ENCODE assay signal across 27 mouse cellular contexts in the genomic region with DNA sequence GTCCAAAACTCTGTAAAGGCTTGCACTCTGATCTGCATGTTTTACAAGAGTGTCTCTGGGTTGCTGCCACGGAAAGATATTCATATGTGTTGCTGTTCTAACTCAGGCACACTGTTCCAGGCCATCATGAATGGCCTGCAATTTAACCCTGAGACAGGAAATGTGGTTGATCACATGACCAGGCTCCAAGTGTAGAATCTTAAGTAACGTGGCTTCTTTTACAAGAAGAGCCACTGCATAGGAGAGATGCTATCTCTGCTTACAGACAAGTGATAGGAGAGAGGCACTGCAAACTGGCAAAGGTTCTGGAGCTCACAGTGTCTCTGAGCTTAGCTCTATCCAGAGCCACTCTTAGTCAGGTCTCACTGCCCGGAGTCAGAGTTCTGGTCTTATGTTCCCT. TPM values are rescaled to one million over a fixed set of nuclear protein-coding genes. Genes with fewer than 3 reads are reported as not detected.
DNase-seq lines count a peak whose midpoint lies in the region; ATAC-seq and TF ChIP-seq lines count a peak whose summit lies in the region.
"Had no signal": no experiment of that assay in that cellular context is flagged by ENCODE, and none has a peak within 500 bp of the region (broad histone marks: within the 10 kb centered on the region; RNA-seq: fewer than 3 reads in every experiment).

No protein-coding gene starts in this region.

- H3K36me3 ChIP-seq in MEL (ENCODE audit: control insufficient read depth in 1 of 2, insufficient read depth in 2 of 2, low read length in 2 of 2), result no peaks in the 10 kb centered on the region
- H3K36me3 ChIP-seq: embryonic facial prominence, embryonic 13.5 days; forebrain, embryonic 12.5 days; forebrain, embryonic 15.5 days; heart, embryonic 10.5 days; heart, embryonic 13.5 days; hindbrain, embryonic 12.5 days; hindbrain, embryonic 15.5 days had no signal

- H3K4me3 ChIP-seq in MEL (ENCODE audit: control insufficient read depth in 1 of 2, insufficient read depth in 1 of 2, low read depth in 2 of 2, low read length in 2 of 2), result no peak overlapping the region
- H3K4me3 ChIP-seq: embryonic facial prominence, embryonic 13.5 days; erythroblast, embryonic 14.5 days; forebrain, embryonic 12.5 days; forebrain, embryonic 15.5 days; heart, adult 2 months; heart, embryonic 10.5 days; heart, embryonic 13.5 days; hindbrain, embryonic 12.5 days; hindbrain, embryonic 15.5 days had no signal

- TF ChIP-seq RAD21 in MEL (IDR thresholded peaks at IDR 0.05; ENCODE audit: low read depth, low read length), result no peak

- no peak overlapping the region for H3K27ac ChIP-seq in MEL (ENCODE audit: control insufficient read depth, low read depth, low read length)
- H3K27ac ChIP-seq: embryonic facial prominence, embryonic 13.5 days; forebrain, embryonic 12.5 days; forebrain, embryonic 15.5 days; heart, adult 2 months; heart, embryonic 10.5 days; heart, embryonic 13.5 days; hindbrain, embryonic 12.5 days; hindbrain, embryonic 15.5 days had no signal

- intact Hi-C loops in heart, postnatal 10 days (cut with DNase I), result no loop called here

- no peak for TF ChIP-seq POLR2A in MEL (IDR thresholded peaks at IDR 0.05; ENCODE audit: control insufficient read depth in 1 of 2, insufficient read depth in 1 of 2, low read depth in 1 of 2, low read length in 2 of 2, poor library complexity in 1 of 2)

- H3K9me3 ChIP-seq in MEL (replicated peaks; ENCODE audit: insufficient read depth, low read length), result no peaks in the 10 kb centered on the region
- H3K9me3 ChIP-seq: embryonic facial prominence, embryonic 13.5 days; forebrain, embryonic 12.5 days; forebrain, embryonic 15.5 days; heart, embryonic 10.5 days; heart, embryonic 13.5 days; hindbrain, embryonic 12.5 days; hindbrain, embryonic 15.5 days had no signal

- no peak overlapping the region for H3K9ac ChIP-seq in MEL (ENCODE audit: control insufficient read depth, low read depth, low read length, poor library complexity, severe bottlenecking)
- H3K9ac ChIP-seq: embryonic facial prominence, embryonic 13.5 days; forebrain, embryonic 12.5 days; forebrain, embryonic 15.5 days; heart, embryonic 13.5 days; hindbrain, embryonic 12.5 days; hindbrain, embryonic 15.5 days had no signal

- H3K27me3 ChIP-seq in MEL (ENCODE audit: control insufficient read depth in 1 of 2, insufficient read depth in 2 of 2, low read length in 2 of 2), result 0 out of 4 replicates have a peak, but pooled peaks cover 0 to 1% of the 10 kb centered on the region in 2 experiments
- H3K27me3 ChIP-seq: embryonic facial prominence, embryonic 13.5 days; forebrain, embryonic 12.5 days; forebrain, embryonic 15.5 days; heart, embryonic 13.5 days; hindbrain, embryonic 12.5 days; hindbrain, embryonic 15.5 days; Patski had no signal

- peak; percentile 27 for DNase-seq in heart, adult 11 months
- DNase-seq in heart, postnatal 10 days, result no peak
- DNase-seq in 416B (ENCODE audit: low read depth) (peak; percentile 73), MEL (ENCODE audit: low read depth, low spot score) (no peak)
- no peak for DNase-seq in ovary, postnatal 36 days (ENCODE audit: low spot score)
- no peak for DNase-seq in embryo, embryonic 10 days (ENCODE audit: low spot score)
- DNase-seq in cerebellum, adult 8-10 months, result no peak
- DNase-seq: adrenal gland, adult 2 months; adrenal gland, postnatal 14 days; B cell, adult 2 months; cerebellum, adult 11-12 months; cerebellum, adult 9-10 months; cerebellum, postnatal 14 days; gastrocnemius, postnatal 25 days; heart, adult 2 months had no signal

- H3K4me1 ChIP-seq in MEL (ENCODE audit: control insufficient read depth in 1 of 2, insufficient read depth in 2 of 2, low read length in 2 of 2), result no peaks in the 10 kb centered on the region
- H3K4me1 ChIP-seq: heart, embryonic 10.5 days had no signal

- no peaks in the 10 kb centered on the region for H3K79me2 ChIP-seq in MEL (ENCODE audit: control insufficient read depth, insufficient read depth, low read length, poor library complexity)

- TF ChIP-seq EP300 in MEL (IDR thresholded peaks at IDR 0.05; ENCODE audit: low read depth in 1 of 2, low read length in 2 of 2), result no peak

- ATAC-seq in CD4-positive, CD25-positive, alpha-beta regulatory T cell, adult 4 months, result peak; percentile 61
- ATAC-seq: forebrain, embryonic 15.5 days; intestine, postnatal 0 days; Patski had no signal

- TF ChIP-seq CTCF in MEL (IDR thresholded peaks at IDR 0.05 in 2 of 3, conservative IDR thresholded peaks at IDR 0.05 in 1 of 3; ENCODE audit: control insufficient read depth in 1 of 3, insufficient read depth in 1 of 3, low read depth in 2 of 3, low read length in 3 of 3, poor library complexity in 1 of 3, severe bottlenecking in 1 of 3), result no peak

TF ChIP-seq in MEL, 35 proteins besides CTCF, POLR2A, EP300 and RAD21:
- TF ChIP-seq MXI1 (IDR thresholded peaks at IDR 0.05; ENCODE audit: low read depth, low read length) (no peak), USF2 (IDR thresholded peaks at IDR 0.05; ENCODE audit: borderline replicate concordance in 1 of 2, insufficient read depth in 1 of 2, low read depth in 1 of 2, low read length in 2 of 2) (0 out of 4 replicates have a peak, but pooled peaks of 1 of the 2 experiments have one; percentile 31), USF1 (IDR thresholded peaks at IDR 0.05; ENCODE audit: low read depth, low read length) (peak; percentile 74; the same call in 1 of the 2 replicates)

RNA-seq across cellular contexts. Expression of a gene that starts 44.3 kb away (rescaled TPM):
- total RNA-seq in heart, postnatal 10 days (2021), result 100 to 1,000 TPM; 867 to 929 TPM
- not detected for polyA plus RNA-seq in CD4-positive, CD25-positive, alpha-beta regulatory T cell, adult 4 months (2017; shearing (Covaris generic))
- not detected in 2 replicates for total RNA-seq in MEL (2012; rRNA removed)
- polyA plus RNA-seq in MEL (2012; ENCODE audit: insufficient read depth in 1 of 2, insufficient read length in 2 of 2, low read depth in 1 of 2, low replicate concordance in 2 of 2, missing spikeins in 1 of 2), result not detected
- total RNA-seq: adrenal gland, adult 2 months; adrenal gland, postnatal 14 days; hematopoietic stem cell, adult 5-6 weeks had no signal
- polyA plus RNA-seq: adrenal gland, adult 2 months; embryonic facial prominence, embryonic 13.5 days; erythroblast, embryonic 14.5 days; forebrain, embryonic 12.5 days; forebrain, embryonic 15.5 days; hindbrain, embryonic 12.5 days; hindbrain, embryonic 15.5 days; Patski had no signal

Comparison
In these comparisons a context has a peak if more than half of its experiments do, and no peak if none do; other contexts are left out.
1. DNase-seq: peak in heart, adult 11 months (single experiment) and 416B (single experiment); none in heart, postnatal 10 days (0 of 2), MEL (single experiment), ovary, postnatal 36 days (single experiment), embryo, embryonic 10 days (single experiment) and cerebellum, adult 8-10 months (single experiment).
2. RNA of a gene that starts 44.3 kb away (total RNA-seq): 867 to 929 TPM in heart, postnatal 10 days; not detected in MEL; every median in the first group is over 100 times any median in the second.